Mouse (Mus musculus) adrenal gland, adult 2 months (tissue): ENCODE results near the gene Thumpd1. TPM values are rescaled to one million over a fixed set of nuclear protein-coding genes. Genes with fewer than 3 reads are reported as not detected.

ENCODE experiments used
- DNase-seq: peaks from one replicate; pipeline ENCODE4 v3.0.0; 2021
- polyA plus RNA-seq: library from polyadenylated mRNA; depleted of rRNA; stranded (reverse); fragments of >200 nt; gene quantifications from 2 replicates; pipeline ENCODE4 v1.2.3, GENCODE M21; 2012; rRNA removed
- total RNA-seq, 2 experiments: library from RNA; stranded (reverse); gene quantifications; 2 replicates each; pipeline ENCODE4 v1.2.3; 2021

The Thumpd1 gene
- total and polyA plus RNA-seq, 3 experiments, result 9.8 to 34.1 (median 25.8) TPM

GRCm38 (mm10) chr7:119670925-119671324 lies 49.7 kb downstream of the Thumpd1 start:
- DNase-seq, result peak; percentile 16

GRCm38 (mm10) chr7:119670395-119670794 lies 50.2 kb downstream of the Thumpd1 start:
- no peak for DNase-seq

GRCm38 (mm10) chr7:119667893-119668292 lies 52.7 kb downstream of the Thumpd1 start:
- DNase-seq, result no peak

Other genes starting within 250 kb of the Thumpd1 start
- gene Umod, start 241.5 kb downstream of the Thumpd1 start, total RNA-seq, result not detected
- not detected in 2 replicates for gene Umod, start 241.5 kb downstream of the Thumpd1 start, polyA plus RNA-seq
- gene Acsm5, start 201.3 kb downstream of the Thumpd1 start, total RNA-seq, result 1 to 10 TPM; 2.9 to 4.4 TPM
- 0.82 and 1.2 TPM in 2 replicates for gene Acsm5, start 201.3 kb downstream of the Thumpd1 start, polyA plus RNA-seq
- gene Pdilt, start 197.3 kb downstream of the Thumpd1 start, total RNA-seq, result not detected
- gene Pdilt, start 197.3 kb downstream of the Thumpd1 start, polyA plus RNA-seq, result not detected in 2 replicates
- gene Acsm2, start 166.5 kb downstream of the Thumpd1 start, total RNA-seq, result under 1 TPM in 1 of 2 experiments, not detected in 1; 0.48 TPM
- not detected in 2 replicates for gene Acsm2, start 166.5 kb downstream of the Thumpd1 start, polyA plus RNA-seq
- gene Acsm1, start 113.8 kb downstream of the Thumpd1 start, total RNA-seq, result under 1 TPM; 0.31 to 0.98 TPM
- 0.15 TPM in 1 of 2 replicates, not detected in the other for gene Acsm1, start 113.8 kb downstream of the Thumpd1 start, polyA plus RNA-seq
- not detected for gene Acsm4, start 30.8 kb downstream of the Thumpd1 start, total RNA-seq
- gene Acsm4, start 30.8 kb downstream of the Thumpd1 start, polyA plus RNA-seq, result not detected in 2 replicates
- 10 to 100 TPM; 48.2 to 53.9 TPM for gene Acsm3, start 40.1 kb upstream of the Thumpd1 start, total RNA-seq
- 2.7 and 4.1 TPM in 2 replicates for gene Acsm3, start 40.1 kb upstream of the Thumpd1 start, polyA plus RNA-seq
- 1 to 10 TPM; 5.9 to 6.5 TPM for gene Rexo5, start 73.2 kb upstream of the Thumpd1 start, total RNA-seq
- gene Rexo5, start 73.2 kb upstream of the Thumpd1 start, polyA plus RNA-seq, result 0.49 and 1.5 TPM in 2 replicates
- 1 to 10 TPM; 5.2 to 6.1 TPM for gene Eri2, start 73.3 kb upstream of the Thumpd1 start, total RNA-seq
- 0.25 and 0.30 TPM in 2 replicates for gene Eri2, start 73.3 kb upstream of the Thumpd1 start, polyA plus RNA-seq
- gene Lyrm1, start 175.1 kb upstream of the Thumpd1 start, total RNA-seq, result 10 to 100 TPM; 11.4 to 12.3 TPM
- gene Lyrm1, start 175.1 kb upstream of the Thumpd1 start, polyA plus RNA-seq, result 0.38 and 0.83 TPM in 2 replicates
- 10 to 100 TPM; 26.8 to 44.8 TPM for gene Dcun1d3, start 175.5 kb upstream of the Thumpd1 start, total RNA-seq
- 6.5 and 6.7 TPM in 2 replicates for gene Dcun1d3, start 175.5 kb upstream of the Thumpd1 start, polyA plus RNA-seq